Mouse (Mus musculus) megakaryocyte progenitor cell, adult 5-6 weeks (primary cell): ENCODE results near the gene Rpl6. TPM values are rescaled to one million over a fixed set of nuclear protein-coding genes. Genes with fewer than 3 reads are reported as not detected.
A peak's percentile ranks its signal among the peaks of the same experiment; 100 is the strongest.

Experiments used
- ATAC-seq: replicated peaks from 2 replicates; pipeline ENCODE4 v1.8.0; 2016; ENCODE audit warnings: mild to moderate bottlenecking, moderate TSS enrichment, inconsistent platforms; ENCODE audit not compliant: poor library complexity
- total RNA-seq, 2 experiments: library from RNA; stranded (forward) in 1 of 2; stranded (reverse) in 1 of 2; fragments of 157-497, 149-512 nt in 1 of 2; fragments of 200-1000 nt in 1 of 2; gene quantifications; 2 replicates each; pipeline versions ENCODE4 v1.2.3 to v1.2.4; 2015 to 2017

Gene Rpl6
- total RNA-seq (2015): 2,970 and 3,030 TPM in 2 replicates
- total RNA-seq (2017): 1,387 and 1,567 TPM in 2 replicates

DNA sequence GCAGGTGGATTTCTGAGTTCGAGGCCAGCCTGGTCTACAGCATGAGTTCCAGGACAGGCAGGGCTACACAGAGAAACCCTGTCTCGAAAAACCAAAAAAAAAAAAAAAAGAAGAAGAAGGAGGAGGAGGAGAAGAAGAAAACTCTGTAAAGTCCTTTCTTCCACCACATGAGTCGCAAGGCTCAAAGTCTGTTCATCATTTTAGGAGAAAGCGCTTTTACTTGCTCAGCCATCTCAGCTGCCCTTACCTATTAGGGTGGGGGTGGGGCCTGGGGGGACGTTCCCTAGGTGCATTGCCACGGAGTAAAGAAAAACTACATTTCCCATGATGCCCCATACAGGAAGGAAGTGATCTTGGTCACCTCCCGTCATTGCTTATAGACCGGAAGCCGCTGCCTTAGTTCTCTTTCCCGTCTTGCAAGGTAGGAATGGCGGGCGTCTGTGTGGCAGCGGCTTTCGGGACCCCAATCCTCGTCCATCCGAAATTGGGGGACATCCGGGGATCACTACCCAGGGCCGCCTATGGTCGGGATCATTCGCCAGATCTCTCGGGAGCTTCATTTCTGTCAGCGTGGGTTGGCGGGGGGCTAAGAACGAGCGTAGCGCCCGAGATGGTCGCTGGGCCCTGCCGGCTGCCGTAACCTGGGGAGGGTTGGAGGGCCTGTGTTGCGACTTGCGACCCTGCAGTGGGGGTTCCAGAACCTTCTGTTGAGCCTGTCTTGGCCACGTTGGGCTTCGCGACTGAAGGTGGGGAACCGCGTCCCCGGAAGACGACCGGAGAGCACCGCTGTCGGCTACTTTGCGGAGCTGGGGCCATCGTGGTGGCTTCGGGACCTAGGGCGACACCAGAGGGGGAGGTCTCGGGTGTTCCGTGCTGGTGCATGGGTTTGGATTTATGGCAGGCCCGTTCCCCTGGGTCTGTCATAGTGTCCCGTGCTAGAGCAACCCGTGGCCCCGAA is at the start of gene Rpl6:
Gene Rpl6, plus strand, starts transcription at position 350 of the 958 bp plus-strand sequence.
- peak; percentile 92 for ATAC-seq

GRCm38 (mm10) chr5:121156121-121156520 is 48.2 kb upstream of the Rpl6 start:
- ATAC-seq: no peak

DNA sequence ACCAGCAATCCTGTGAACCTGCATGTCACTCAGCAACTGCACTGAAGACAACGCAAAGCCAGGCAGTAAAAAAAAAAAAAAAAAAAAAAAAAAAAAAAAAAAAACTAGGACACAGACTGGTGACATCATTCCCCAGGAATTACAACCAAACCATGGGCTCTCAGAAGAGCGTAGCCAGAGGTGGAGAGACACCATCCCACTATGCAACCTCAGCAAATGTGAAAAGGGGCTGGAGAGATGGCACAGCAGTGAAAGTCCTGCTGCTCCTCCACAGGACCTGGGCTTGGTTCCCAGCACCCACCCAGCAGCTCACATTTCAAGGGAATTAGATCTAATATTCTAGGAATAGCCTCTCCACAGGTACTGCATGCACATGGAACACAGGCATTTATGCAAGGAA is 47.3 kb upstream of the Rpl6 start:
- ATAC-seq: no peak

DNA sequence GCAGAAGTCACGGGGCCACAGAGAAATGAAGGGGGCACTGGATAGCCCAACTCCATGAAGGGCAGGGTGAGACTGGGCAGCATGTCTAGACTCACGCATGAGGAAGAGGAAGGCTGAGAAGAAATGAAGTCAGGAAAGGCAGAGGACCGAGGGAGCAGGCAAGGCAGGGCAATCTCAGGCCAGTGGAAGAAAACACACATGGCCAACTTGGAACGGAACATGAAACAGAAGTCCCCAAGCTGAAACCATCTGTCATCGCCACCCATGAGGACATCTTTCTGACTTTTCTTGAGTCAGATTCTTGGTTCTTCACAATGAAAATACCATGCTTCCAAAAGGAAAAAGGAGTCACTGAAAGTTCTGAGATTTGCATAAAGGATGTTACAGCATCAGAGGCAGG is 46.8 kb upstream of the Rpl6 start:
- ATAC-seq: no peak

- ATAC-seq: no peak
Measured at GRCm38 (mm10) chr5:121158966-121159365, 45.3 kb upstream of the Rpl6 start.

GRCm38 (mm10) chr5:121162285-121162684 is 42.0 kb upstream of the Rpl6 start:
- ATAC-seq: no peak

- ATAC-seq: no peak
Measured at GRCm38 (mm10) chr5:121162923-121163322, 41.4 kb upstream of the Rpl6 start.

DNA sequence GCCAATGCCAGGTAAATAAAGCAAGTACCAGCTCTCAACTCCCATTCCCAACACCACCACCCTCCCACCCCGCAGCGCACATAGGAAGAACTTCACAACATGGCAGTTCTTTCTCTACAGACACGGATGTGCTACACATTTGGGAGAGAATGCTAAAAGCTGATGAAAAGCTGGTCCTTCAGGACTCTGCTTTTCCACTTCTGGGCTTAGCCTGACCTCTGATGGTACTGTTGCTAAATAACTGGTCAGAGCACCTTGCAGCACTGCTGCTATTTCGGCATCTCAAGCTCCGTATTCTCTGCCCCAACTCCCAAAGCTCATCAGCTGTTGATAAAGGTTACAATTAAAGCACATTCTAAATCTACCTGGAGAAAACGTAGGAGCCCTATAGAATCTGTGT is 37.4 kb upstream of the Rpl6 start:
- no peak for ATAC-seq

DNA sequence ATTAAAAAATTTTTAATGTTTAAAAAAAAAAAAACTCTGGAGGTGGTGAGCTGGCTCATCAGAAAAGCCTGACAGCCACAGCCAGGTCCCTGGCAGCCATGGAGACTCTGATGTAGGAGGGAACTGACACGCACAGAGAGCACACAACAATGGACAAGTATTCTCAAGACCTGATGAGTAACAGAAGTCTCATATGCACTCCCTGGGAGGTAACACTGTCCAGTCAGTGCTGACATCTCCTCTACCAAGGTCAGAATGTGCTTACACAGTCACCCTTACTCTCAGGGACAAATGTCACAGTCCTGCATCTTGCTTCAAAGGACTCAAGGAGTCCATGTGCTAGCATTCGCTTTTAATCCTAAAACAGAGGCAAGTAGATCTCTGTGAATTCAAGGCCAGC is 34.7 kb upstream of the Rpl6 start:
- ATAC-seq: no peak

GRCm38 (mm10) chr5:121172835-121173234 is 31.4 kb upstream of the Rpl6 start:
- ATAC-seq: peak; percentile 44; the same call in 1 of the 2 replicates

DNA sequence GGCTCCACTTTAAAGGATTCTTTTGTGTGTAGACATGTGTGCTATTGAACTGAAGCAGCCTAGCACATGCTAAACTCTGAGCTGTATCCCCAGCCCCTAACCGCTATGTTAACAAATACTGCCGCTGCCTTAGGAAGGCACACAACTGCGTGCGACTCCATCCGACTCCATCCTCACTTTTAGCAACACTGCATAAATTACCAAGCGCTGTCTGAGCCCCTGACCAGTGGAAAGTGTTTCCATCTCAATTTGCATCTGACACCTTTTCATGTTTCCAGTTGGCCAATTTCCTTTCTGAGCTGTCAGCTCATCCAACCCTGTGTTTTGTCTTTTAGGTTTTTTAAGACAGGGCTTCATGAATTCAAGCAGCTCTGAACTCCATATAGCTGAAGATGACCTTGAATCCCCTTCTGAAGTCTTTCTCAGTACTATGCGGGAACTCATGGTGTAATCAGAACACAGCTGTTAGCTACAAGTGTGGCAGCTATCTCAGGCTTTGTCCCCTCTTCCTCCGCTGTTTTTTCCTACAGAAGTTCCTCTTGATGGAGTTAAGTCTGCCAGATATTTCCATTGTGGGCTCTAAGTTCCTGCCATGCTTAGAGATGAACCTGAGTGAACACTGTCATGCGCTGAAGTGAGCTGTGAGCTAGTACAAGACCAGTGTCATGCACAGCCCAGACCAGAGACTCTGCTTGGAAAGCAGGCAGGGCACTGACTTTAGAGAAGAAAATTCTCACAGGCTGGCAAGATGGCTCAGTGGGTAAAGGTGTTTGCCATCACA is 25.0 kb upstream of the Rpl6 start:
- ATAC-seq: no peak

- no peak for ATAC-seq
Measured at GRCm38 (mm10) chr5:121183269-121183668, 21.0 kb upstream of the Rpl6 start.

GRCm38 (mm10) chr5:121184375-121184774 is 19.9 kb upstream of the Rpl6 start:
- no peak for ATAC-seq

GRCm38 (mm10) chr5:121184945-121185551 is 19.2 kb upstream of the Rpl6 start:
- peak; percentile 64 for ATAC-seq

DNA sequence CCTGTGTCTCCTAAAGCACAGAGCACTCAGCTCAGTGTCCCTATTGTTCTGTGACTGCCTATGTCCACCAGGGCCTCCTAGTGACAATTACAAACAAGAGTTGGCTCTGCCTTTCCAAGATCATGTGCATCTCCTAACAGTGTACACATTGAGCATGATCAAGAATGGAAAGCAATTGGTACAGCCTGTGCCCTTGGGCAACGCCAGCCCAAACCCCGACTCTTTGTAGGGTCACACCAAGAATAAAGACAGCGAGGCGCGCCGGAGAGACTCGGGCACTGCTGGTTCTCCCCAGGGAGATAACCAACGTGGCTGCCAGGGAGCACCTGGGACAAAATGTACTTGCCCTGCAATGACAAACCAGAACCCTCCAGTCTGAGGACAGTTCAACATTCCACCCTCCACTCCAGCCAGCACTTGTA is 16.7 kb upstream of the Rpl6 start:
- ATAC-seq: no peak

DNA sequence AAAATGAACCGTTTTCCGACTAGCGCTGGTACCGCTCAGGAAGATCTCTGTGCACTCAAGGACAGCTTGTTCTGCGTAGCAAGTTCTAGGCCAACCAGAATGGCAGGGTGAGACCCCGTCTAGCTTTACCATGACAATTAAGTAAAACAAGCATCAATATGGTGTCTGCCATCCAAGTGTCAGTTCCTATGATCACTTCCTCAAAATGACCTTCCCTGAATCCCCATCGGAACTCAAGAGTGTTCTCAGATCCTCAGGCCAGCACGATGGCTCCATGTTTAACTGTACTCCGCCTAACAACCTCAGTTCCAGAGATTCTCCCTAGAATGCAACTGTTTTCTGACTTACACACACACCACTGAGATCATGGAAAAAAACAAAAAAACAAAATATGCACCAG is 16.0 kb upstream of the Rpl6 start:
- no peak for ATAC-seq

- no peak for ATAC-seq
Measured at GRCm38 (mm10) chr5:121189182-121189581, 15.1 kb upstream of the Rpl6 start.

GRCm38 (mm10) chr5:121190210-121190835 is 14.0 kb upstream of the Rpl6 start:
- no peak; the same call in 1 of the 2 replicates for ATAC-seq

DNA sequence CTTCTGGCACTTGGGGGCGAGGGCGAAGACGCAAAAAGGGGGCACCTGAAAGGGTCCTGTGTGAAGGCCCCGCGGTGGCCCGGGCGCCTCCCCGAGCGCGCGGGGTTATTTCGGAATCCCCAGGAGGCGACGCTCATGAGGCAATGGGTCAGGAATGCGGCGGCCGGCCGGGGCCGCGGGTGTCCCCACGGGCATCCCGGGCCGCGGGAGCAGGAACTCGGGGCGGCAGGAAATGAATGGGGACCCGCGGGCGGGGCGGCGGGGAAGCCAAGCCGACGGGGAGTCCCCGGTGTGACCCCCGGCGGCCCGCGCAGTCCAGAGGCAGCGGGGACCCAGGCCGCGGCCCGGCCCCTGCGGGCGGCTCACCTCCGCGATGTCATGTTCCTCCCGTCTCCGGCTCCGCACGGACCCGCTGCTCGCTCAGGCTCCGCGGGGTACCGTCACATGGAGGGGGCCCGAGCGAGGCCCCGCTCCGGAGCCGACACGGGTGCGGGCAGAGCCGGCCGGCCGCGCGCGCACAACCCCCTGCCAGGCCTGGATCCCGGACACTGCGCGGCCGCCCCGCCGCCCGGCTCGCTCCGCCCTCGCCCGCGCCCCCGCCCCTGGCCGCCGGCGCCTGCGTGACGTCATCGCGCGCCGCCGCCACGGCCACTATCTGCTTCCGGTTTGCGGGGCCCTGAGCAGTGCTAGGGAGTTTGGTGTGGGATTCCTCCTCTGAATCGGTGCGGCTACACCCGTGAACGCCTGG is 13.3 kb upstream of the Rpl6 start, which contains the start of gene Ptpn11:
Gene Ptpn11, minus strand, starts transcription at position 562 of the 748 bp plus-strand sequence.
- ATAC-seq: peak; percentile 79

GRCm38 (mm10) chr5:121191584-121191906 is 12.7 kb upstream of the Rpl6 start:
- peak; percentile 32 for ATAC-seq
